Mouse (Mus musculus) heart, postnatal 0 days (tissue): ENCODE measurements around the gene Crtc1. TPM values are rescaled to one million over a fixed set of nuclear protein-coding genes. Genes with fewer than 3 reads are reported as not detected.

Source experiments
- ATAC-seq: fragments of 200-750 bp; cut with Nextera tagmentation; 2 replicates; pipeline ENCODE4 v1.8.0; 2017; ENCODE audit warnings: low read depth, moderate number of reproducible peaks, moderate library complexity; ENCODE audit not compliant: insufficient read depth
- DNase-seq: peaks from one replicate; pipeline ENCODE4 v3.0.0-alpha.2; 2016; ENCODE audit warnings: low spot score
- H3K27ac ChIP-seq: fragments of 300-500 bp; sonication (generic); 2 replicates; pipeline ENCODE4 v1.5.1; 2014; ENCODE audit warnings: low read depth, mild to moderate bottlenecking
- H3K27me3 ChIP-seq: fragments of 300-500 bp; sonication (generic); 2 replicates; pipeline ENCODE4 v1.6.1; 2014; ENCODE audit warnings: low read length, mixed read lengths; ENCODE audit not compliant: control insufficient read depth, insufficient read depth
- H3K36me3 ChIP-seq: fragments of 300-500 bp; sonication (generic); replicated peaks from 2 replicates; pipeline ENCODE4 v1.6.1; 2014; ENCODE audit warnings: low read length, mixed read lengths; ENCODE audit not compliant: control insufficient read depth, insufficient read depth
- H3K4me1 ChIP-seq: fragments of 300-500 bp; sonication (generic); 2 replicates; pipeline ENCODE4 v1.6.1; 2014; ENCODE audit warnings: antibody characterized with exemption; ENCODE audit not compliant: control insufficient read depth, insufficient read depth
- H3K4me2 ChIP-seq: fragments of 300-500 bp; sonication (generic); 2 replicates; pipeline ENCODE4 v1.6.1; 2014; ENCODE audit warnings: low read depth, mild to moderate bottlenecking, low read length, moderate library complexity
- H3K4me3 ChIP-seq: fragments of 300-500 bp; sonication (generic); 2 replicates; pipeline ENCODE4 v1.5.1; 2014; ENCODE audit warnings: low read depth, low read length
- H3K9ac ChIP-seq: fragments of 300-500 bp; sonication (generic); replicated peaks from 2 replicates; pipeline ENCODE4 v1.6.1; 2014; ENCODE audit warnings: low read depth, low read length, mixed read lengths
- H3K9me3 ChIP-seq: fragments of 300-500 bp; sonication (generic); replicated peaks from 2 replicates; pipeline ENCODE4 v1.6.1; 2016; ENCODE audit warnings: low read length; ENCODE audit not compliant: control insufficient read depth
- CTCF ChIP-seq: IDR thresholded peaks from 2 replicates; pipeline ENCODE4 v1.5.1; 2016; ENCODE audit warnings: antibody characterized with exemption, control low read depth, low read depth
- EP300 ChIP-seq: IDR thresholded peaks from 2 replicates; pipeline ENCODE4 v1.6.1; 2016; ENCODE audit warnings: antibody characterized with exemption, low read depth
- WGBS: fragments of 180-500 bp; shearing (Covaris S2); extraction: QIAGEN DNeasy Blood & Tissue Kit; methylation state at CpG from one replicate; pipeline ENCODE4 v1.1.7; 2014; 5-methylcytosine and 5-hydroxymethylcytosine counted together
- polyA plus RNA-seq: library from polyadenylated mRNA; unstranded; fragments of >200 nt; fragmentation: Nextera tagmentation; extraction: Ambion mirVana; gene quantifications from 2 replicates; pipeline ENCODE4 v1.2.1, GENCODE M21; 2015
- total RNA-seq: library from RNA; depleted of rRNA; stranded (reverse); fragments of >200 nt; gene quantifications from 2 replicates; pipeline ENCODE4 v1.2.3, GENCODE M21; 2014; ENCODE audit warnings: low replicate concordance

The Crtc1 gene
- total and polyA plus RNA-seq, 2 experiments from 2014 or later, result 6.0 to 6.9 TPM

DNA sequence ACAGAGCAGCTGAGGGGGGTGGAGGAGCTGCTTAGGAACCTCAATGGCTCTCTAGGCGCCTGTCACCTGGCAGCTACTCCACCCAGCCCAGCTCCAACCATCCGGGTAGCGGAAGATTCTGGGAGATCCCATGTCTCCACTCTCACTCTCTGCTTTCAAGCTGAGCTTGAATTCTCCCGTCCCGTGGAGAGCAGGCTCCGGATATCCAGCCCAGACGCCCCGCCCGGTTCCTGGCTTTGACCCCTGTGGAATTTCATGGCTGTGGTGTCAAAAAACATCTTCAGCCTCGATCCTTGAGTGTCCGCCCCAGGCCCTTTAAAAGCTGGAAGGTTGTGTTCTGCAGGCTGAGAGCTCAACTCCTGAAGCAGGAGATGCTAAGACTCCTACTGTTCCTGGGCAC lies 27.4 kb upstream of the Crtc1 start:
- Histone ChIP-seq H3K4me2 (0 out of 2 replicates have a peak overlapping the region, but pooled peaks have one; percentile 23), H3K4me1 (peaks cover 42% of the 10 kb centered on the region)

DNA sequence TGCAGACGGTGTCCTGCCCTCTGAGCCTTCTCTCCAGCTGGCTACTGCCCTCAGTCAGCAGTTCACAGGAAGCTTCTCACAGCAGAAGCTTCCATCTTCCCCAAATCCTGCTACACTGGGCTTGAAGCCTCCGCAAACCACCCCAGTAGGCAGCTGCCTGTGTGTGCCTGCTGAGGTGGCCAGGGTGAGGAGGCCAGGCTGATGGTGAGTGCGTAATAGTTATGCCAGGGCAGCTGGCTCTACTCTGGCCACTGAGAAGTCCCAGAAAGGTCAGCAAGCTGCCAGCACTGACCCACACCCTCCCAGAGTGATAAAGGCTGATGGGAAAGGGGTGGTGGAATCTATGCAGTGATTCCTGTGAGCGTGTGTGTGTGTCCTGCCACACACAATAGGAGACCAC lies 26.9 kb upstream of the Crtc1 start:
- Histone ChIP-seq H3K4me1 (peaks cover 44% of the 10 kb centered on the region), H3K27me3 (no peaks in the 10 kb centered on the region), H3K4me2 (0 out of 2 replicates have a peak overlapping the region, but pooled peaks have one; percentile 23), H3K36me3 (no peaks in the 10 kb centered on the region), H3K9me3 (no peaks in the 10 kb centered on the region), H3K4me3 (no peak overlapping the region), H3K9ac (no peak overlapping the region), H3K27ac (0 out of 2 replicates have a peak overlapping the region, but pooled peaks have one; percentile 28)
- ATAC-seq, result no peak
- TF ChIP-seq CTCF, result no peak
- TF ChIP-seq EP300, result no peak
- 75% methylated on average over 4 of the region's 4 CpGs for WGBS
- DNase-seq, result no peak

More for the DNA sequence above, 27.4 kb upstream of the Crtc1 start:
- 39% methylated on average over 11 of the region's 11 CpGs for WGBS
- no peak for ATAC-seq
- TF ChIP-seq CTCF (no peak), EP300 (no peak)
- no peak for DNase-seq
- H3K36me3 ChIP-seq, result no peaks in the 10 kb centered on the region
- no peaks in the 10 kb centered on the region for H3K27me3 ChIP-seq
- H3K9me3 ChIP-seq, result no peaks in the 10 kb centered on the region
- no peak overlapping the region for H3K4me3 ChIP-seq
- 0 out of 2 replicates have a peak overlapping the region, but pooled peaks have one; percentile 7 for H3K9ac ChIP-seq
- 0 out of 2 replicates have a peak overlapping the region, but pooled peaks have one; percentile 28 for H3K27ac ChIP-seq

DNA sequence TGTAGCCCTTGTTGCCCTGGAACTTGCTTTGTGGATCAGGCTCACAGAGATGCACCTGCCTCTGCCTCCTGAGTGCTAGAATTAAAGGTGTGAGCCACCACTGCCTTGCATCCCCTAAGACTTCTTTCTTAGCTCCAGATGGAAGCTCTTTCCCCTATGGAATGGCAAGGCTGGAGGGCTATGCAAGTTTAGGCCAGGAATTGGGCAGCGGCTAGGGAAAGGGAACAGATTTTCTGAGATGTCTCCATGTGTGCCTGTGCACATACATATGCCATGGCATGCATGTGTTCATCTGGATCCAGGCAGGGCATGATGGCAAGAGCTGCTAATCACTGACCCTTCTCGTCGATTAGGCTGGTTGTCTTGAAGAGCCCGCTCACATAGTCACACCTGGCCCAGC lies 26.3 kb upstream of the Crtc1 start:
- Histone ChIP-seq H3K4me1 (peaks cover 47% of the 10 kb centered on the region), H3K27ac (no peak overlapping the region), H3K9me3 (no peaks in the 10 kb centered on the region), H3K36me3 (no peaks in the 10 kb centered on the region), H3K27me3 (no peaks in the 10 kb centered on the region), H3K4me3 (no peak overlapping the region), H3K9ac (no peak overlapping the region), H3K4me2 (no peak overlapping the region)
- DNase-seq (no peak), ATAC-seq (no peak)
- TF ChIP-seq EP300, result no peak
- TF ChIP-seq CTCF, result no peak
- 99% methylated on average over 4 of the region's 4 CpGs for WGBS

DNA sequence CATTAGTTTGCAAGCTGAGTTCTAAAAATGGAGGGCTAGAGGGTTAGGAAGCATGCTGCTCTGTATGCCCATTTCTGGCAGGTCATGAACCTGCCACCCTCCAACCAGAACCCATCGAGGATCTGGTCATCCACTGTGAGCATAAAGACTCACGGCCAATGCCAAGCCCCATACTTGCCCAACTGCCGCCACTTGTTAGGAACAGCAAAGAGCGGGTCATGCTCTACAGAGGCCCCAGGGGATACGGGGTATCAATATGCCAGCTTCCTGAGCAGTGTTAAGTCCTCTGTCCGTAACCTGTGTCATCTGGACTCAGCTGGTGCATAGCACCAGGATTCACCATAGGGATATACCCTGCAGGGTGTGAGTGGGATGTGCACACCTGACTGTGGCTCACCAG lies 24.8 kb upstream of the Crtc1 start:
- Histone ChIP-seq H3K9me3 (no peaks in the 10 kb centered on the region), H3K4me1 (peaks cover 34% of the 10 kb centered on the region), H3K27me3 (no peaks in the 10 kb centered on the region), H3K36me3 (no peaks in the 10 kb centered on the region), H3K4me3 (no peak overlapping the region), H3K27ac (no peak overlapping the region), H3K9ac (no peak overlapping the region), H3K4me2 (no peak overlapping the region)
- ATAC-seq (no peak), DNase-seq (no peak)
- TF ChIP-seq CTCF, result no peak
- 94% methylated on average over 6 of the region's 6 CpGs for WGBS

DNA sequence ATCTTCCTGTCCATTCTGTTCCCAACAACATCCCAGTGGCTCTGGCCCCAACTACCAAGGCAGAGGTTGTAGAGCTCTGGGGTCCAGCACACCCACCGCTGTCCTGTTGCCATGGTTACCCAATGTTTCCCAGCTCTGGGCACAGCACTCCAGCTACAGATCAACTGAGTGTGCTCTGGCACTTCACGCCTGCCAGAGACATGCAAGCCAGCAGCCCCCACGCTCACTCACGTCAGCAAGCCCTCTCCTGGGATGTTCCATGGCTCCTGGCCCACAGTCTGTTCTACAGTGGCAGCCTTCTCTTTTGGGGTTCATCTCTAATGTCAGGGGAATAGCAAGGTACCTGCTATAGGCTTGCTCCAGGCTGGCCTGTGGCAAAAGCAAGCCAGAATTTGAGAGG lies 23.9 kb upstream of the Crtc1 start:
- H3K36me3 ChIP-seq, result no peaks in the 10 kb centered on the region
- H3K4me3 ChIP-seq, result no peak overlapping the region
- 67% methylated on average over 4 of the region's 4 CpGs for WGBS
- no peak overlapping the region for H3K9ac ChIP-seq
- ATAC-seq (no peak), DNase-seq (no peak)
- H3K9me3 ChIP-seq, result no peaks in the 10 kb centered on the region
- no peaks in the 10 kb centered on the region for H3K27me3 ChIP-seq
- no peak overlapping the region for H3K27ac ChIP-seq
- H3K4me2 ChIP-seq, result no peak overlapping the region
- H3K4me1 ChIP-seq, result peaks cover 26% of the 10 kb centered on the region
- TF ChIP-seq EP300 (no peak), CTCF (no peak)

DNA sequence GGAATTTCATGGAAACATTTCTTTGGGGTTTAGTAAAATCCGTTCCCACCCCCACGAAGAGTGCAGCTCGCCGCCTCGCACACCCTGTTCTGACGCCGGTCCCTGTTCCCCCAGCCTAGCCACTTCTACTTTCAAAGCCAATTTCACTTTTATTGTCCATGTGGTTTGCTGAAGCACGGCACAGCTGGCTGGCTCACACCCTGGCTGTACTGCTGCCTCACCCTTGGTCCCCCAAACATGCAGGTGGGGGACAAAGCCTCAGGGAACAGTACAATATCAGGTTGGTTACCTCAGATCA lies 23.1 kb upstream of the Crtc1 start:
- Histone ChIP-seq H3K9ac (no peak overlapping the region), H3K4me1 (peaks cover 18% of the 10 kb centered on the region), H3K27ac (no peak overlapping the region), H3K4me3 (no peak overlapping the region), H3K27me3 (no peaks in the 10 kb centered on the region), H3K9me3 (no peaks in the 10 kb centered on the region), H3K4me2 (no peak overlapping the region), H3K36me3 (no peaks in the 10 kb centered on the region)
- no peak for TF ChIP-seq CTCF
- no peak for TF ChIP-seq EP300
- no peak for ATAC-seq
- no peak for DNase-seq
- 88% methylated on average over 8 of the region's 8 CpGs for WGBS
